Mouse (Mus musculus): ENCODE results near the gene Med24. TPM values are rescaled to one million over a fixed set of nuclear protein-coding genes. Genes with fewer than 3 reads are reported as not detected.

Gene Med24
- 40.2 and 46.5 TPM in 2 replicates for total RNA-seq (2023)

GRCm38 (mm10) chr11:98729119-98729588 lies at the start of gene Med24:
Med24 (minus strand) TSS chr11:98729435.

GRCm38 (mm10) chr11:98774582-98775347 lies 45.5 kb upstream of the Med24 start, which contains the start of gene Nr1d1:
Nr1d1 (minus strand) TSS chr11:98775333.

GRCm38 (mm10) chr11:98740393-98741050 lies 11.3 kb upstream of the Med24 start, which contains the start of gene Thra:
Thra (plus strand) TSS chr11:98740638.

GRCm38 (mm10) chr11:98701213-98701670 lies 28.0 kb downstream of the Med24 start, which contains the start of gene Csf3:
Csf3 (plus strand) TSS chr11:98701263.

GRCm38 (mm10) chr11:98681786-98682745 lies 47.2 kb downstream of the Med24 start, which contains the start of gene Psmd3:
Psmd3 (plus strand) TSS chr11:98682554.

GRCm38 (mm10) chr11:98664091-98664490 lies 65.1 kb downstream of the Med24 start, which contains the start of gene Gsdma:
Gsdma (plus strand) TSS chr11:98664351.

Other genes with a start within 250 kb of the Med24 start
- 1.8 and 5.5 TPM in 2 replicates for gene Ikzf3, start 183.4 kb downstream of the Med24 start, total RNA-seq (2023)
- not detected in 2 replicates for gene Zpbp2, start 178.3 kb downstream of the Med24 start, total RNA-seq (2023)
- 4.4 and 6.5 TPM in 2 replicates for gene Ormdl3, start 142.1 kb downstream of the Med24 start, total RNA-seq (2023)
- not detected in 2 replicates for gene Lrrc3c, start 131.1 kb downstream of the Med24 start, total RNA-seq (2023)
- gene Gm12355, start 103.8 kb downstream of the Med24 start, total RNA-seq (2023): 21.5 and 21.8 TPM in 2 replicates
- gene Gsdma3, start 103.1 kb downstream of the Med24 start, total RNA-seq (2023): not detected in 2 replicates
- gene Gsdma2, start 82.7 kb downstream of the Med24 start, total RNA-seq (2023): not detected in 2 replicates
- not detected in 2 replicates for gene Gsdma, start 65.1 kb downstream of the Med24 start, total RNA-seq (2023)
- gene Psmd3, start 46.9 kb downstream of the Med24 start, total RNA-seq (2023): 36.3 and 38.7 TPM in 2 replicates
- not detected in 2 replicates for gene Csf3, start 28.2 kb downstream of the Med24 start, total RNA-seq (2023)
- gene Thra, start 11.2 kb upstream of the Med24 start, total RNA-seq (2023): 20.4 and 31.7 TPM in 2 replicates
- gene Nr1d1, start 45.9 kb upstream of the Med24 start, total RNA-seq (2023): 10.7 and 10.8 TPM in 2 replicates
- 203 and 237 TPM in 2 replicates for gene Msl1, start 66.1 kb upstream of the Med24 start, total RNA-seq (2023)
- gene Casc3, start 75.5 kb upstream of the Med24 start, total RNA-seq (2023): 64.7 and 83.1 TPM in 2 replicates
- 0.19 and 0.59 TPM in 2 replicates for gene Rapgefl1, start 107.3 kb upstream of the Med24 start, total RNA-seq (2023)
- 31.2 and 34.2 TPM in 2 replicates for gene Wipf2, start 134.2 kb upstream of the Med24 start, total RNA-seq (2023)
- gene Cdc6, start 178.4 kb upstream of the Med24 start, total RNA-seq (2023): 25.4 and 32.2 TPM in 2 replicates
- 125 and 130 TPM in 2 replicates for gene Rara, start 198.4 kb upstream of the Med24 start, total RNA-seq (2023)

All from neutrophil, adult 65 days (primary cell).